Mouse (Mus musculus): ENCODE results near the gene Foxe3. TPM values are rescaled to one million over a fixed set of nuclear protein-coding genes. Genes with fewer than 3 reads are reported as not detected.

The Foxe3 gene
- polyA plus RNA-seq, 1 experiment from 2014 or later, result not detected

DNA sequence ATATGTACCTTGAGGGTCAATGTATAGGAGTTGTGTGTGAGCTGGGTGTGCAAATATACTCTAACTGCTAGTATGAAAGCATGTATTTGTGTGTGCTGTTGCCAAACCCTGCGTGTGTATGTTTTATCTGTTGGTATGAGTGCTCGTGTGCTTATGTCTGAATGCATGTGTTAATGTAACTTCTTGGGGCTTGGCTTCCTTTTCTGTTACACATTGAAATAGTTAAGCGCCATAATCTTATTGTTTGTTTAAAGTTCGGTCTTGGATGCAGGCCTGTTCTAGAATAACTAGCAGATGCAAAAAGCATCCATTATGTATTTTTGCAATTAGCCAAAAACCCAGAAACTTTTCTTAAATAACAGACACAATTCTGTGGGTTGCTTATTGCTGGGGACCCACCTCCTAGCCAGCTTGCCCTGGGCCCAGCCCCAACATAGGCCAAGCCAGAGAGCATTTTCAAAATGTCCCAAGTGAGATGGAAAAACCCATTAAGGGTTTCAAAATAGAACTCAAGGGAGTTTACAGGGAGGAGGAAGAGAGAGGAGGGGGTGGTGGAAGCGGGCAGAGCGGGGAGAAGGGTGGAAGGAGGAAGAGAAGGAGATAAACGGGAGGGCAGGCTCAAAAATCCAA is 22.2 kb upstream of the Foxe3 start:
- no peaks in the 10 kb centered on the region for H3K4me1 ChIP-seq (ENCODE audit: control insufficient read depth, insufficient read depth, low read length)
- H3K9ac ChIP-seq (ENCODE audit: low read depth, low read length), result no peak overlapping the region
- H3K36me3 ChIP-seq (ENCODE audit: control insufficient read depth, insufficient read depth, low read length), result no peaks in the 10 kb centered on the region
- WGBS (ENCODE audit: insufficient replicate concordance), result 49% methylated on average over 7 of the region's 7 CpGs
- peaks cover 8% of the 10 kb centered on the region for H3K27me3 ChIP-seq (ENCODE audit: control insufficient read depth, insufficient read depth, low read length)
- H3K4me2 ChIP-seq, result no peak overlapping the region
- no peak for ATAC-seq (replicated peaks; ENCODE audit: insufficient number of reproducible peaks, low FRiP score, low TSS enrichment)
- no peak overlapping the region for H3K4me3 ChIP-seq (ENCODE audit: low read depth, low read length)
- H3K27ac ChIP-seq (ENCODE audit: low read depth, low read length), result no peak overlapping the region
- H3K9me3 ChIP-seq (replicated peaks; ENCODE audit: control insufficient read depth, low read length), result no peaks in the 10 kb centered on the region

DNA sequence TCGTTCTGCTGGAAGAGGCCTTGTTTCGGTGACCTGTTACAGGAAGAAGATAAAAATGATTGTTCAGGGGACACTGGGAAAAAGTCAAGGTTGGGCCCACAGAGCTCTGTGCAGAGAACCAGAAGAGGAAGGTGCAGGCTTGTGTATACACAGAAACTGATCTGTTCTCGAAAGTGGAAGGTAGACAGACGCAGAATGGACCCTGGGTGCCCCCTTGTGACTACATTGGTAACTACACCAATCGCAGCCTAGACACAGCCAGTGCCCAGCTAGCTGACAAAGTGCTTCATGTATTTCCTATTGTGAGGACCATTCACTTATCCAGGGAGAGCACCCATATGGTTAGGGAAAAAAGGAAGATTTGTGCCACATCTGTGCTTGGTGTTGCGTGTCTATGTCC is 21.6 kb upstream of the Foxe3 start:
- WGBS (ENCODE audit: insufficient replicate concordance), result 31% methylated on average over 6 of the region's 6 CpGs
- no peak for ATAC-seq (replicated peaks; ENCODE audit: insufficient number of reproducible peaks, low FRiP score, low TSS enrichment)
- Histone ChIP-seq H3K4me2 (no peak overlapping the region), H3K4me1 (ENCODE audit: control insufficient read depth, insufficient read depth, low read length) (no peaks in the 10 kb centered on the region), H3K36me3 (ENCODE audit: control insufficient read depth, insufficient read depth, low read length) (no peaks in the 10 kb centered on the region), H3K9ac (ENCODE audit: low read depth, low read length) (no peak overlapping the region), H3K4me3 (ENCODE audit: low read depth, low read length) (no peak overlapping the region), H3K9me3 (replicated peaks; ENCODE audit: control insufficient read depth, low read length) (no peaks in the 10 kb centered on the region), H3K27ac (ENCODE audit: low read depth, low read length) (no peak overlapping the region), H3K27me3 (ENCODE audit: control insufficient read depth, insufficient read depth, low read length) (peaks cover 8% of the 10 kb centered on the region)

DNA sequence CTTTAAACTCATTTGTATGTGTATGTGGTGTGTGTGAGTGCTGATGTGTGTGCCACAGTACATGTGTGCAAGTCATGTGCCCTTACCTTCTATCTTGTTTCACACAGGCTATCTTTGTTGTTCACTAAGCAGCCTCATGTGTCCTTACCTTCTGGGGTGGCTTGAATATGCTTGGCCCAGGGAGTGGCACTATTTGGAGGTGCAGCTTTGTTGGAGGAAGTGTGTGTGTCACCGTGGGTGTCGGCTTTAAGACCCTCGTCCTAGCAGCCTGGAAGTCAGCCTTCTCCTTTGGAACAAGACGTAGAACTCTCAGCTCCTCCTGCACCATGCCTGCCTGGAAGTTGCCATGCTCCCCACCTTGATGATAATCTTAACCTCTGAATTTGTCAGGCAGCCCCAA is 20.6 kb upstream of the Foxe3 start:
- H3K4me1 ChIP-seq (ENCODE audit: control insufficient read depth, insufficient read depth, low read length), result no peaks in the 10 kb centered on the region
- H3K36me3 ChIP-seq (ENCODE audit: control insufficient read depth, insufficient read depth, low read length), result no peaks in the 10 kb centered on the region
- H3K9ac ChIP-seq (ENCODE audit: low read depth, low read length), result no peak overlapping the region
- H3K9me3 ChIP-seq (replicated peaks; ENCODE audit: control insufficient read depth, low read length), result no peaks in the 10 kb centered on the region
- H3K27ac ChIP-seq (ENCODE audit: low read depth, low read length), result no peak overlapping the region
- no peak overlapping the region for H3K4me2 ChIP-seq
- WGBS (ENCODE audit: insufficient replicate concordance), result 78% methylated on average over 4 of the region's 4 CpGs
- no peak for ATAC-seq (replicated peaks; ENCODE audit: insufficient number of reproducible peaks, low FRiP score, low TSS enrichment)
- no peak overlapping the region for H3K4me3 ChIP-seq (ENCODE audit: low read depth, low read length)
- peaks cover 8% of the 10 kb centered on the region for H3K27me3 ChIP-seq (ENCODE audit: control insufficient read depth, insufficient read depth, low read length)

GRCm38 (mm10) chr4:114945021-114945420 is 19.2 kb upstream of the Foxe3 start:
- H3K4me1 ChIP-seq (ENCODE audit: control insufficient read depth, insufficient read depth, low read length), result no peaks in the 10 kb centered on the region

DNA sequence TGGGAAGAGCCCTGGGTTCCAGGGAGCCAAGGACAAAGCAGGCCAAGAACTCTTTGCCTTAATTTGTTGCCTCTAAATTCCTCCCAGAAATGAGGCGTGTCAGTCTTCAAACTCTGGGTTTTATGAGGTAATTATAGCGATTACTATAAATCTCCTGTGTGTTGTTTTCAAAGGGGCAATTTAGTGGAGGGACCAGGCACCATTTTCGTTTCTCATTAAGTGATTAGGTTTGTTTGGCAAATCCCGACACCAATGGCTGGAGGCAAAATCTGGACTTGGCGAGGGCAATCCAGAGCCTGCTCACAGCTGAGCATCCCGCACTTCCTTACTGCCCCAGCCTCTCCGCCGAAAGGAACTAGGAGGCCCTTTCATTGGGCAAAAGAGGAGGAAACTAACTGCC is 16.8 kb upstream of the Foxe3 start:
- 65% methylated on average over 8 of the region's 8 CpGs for WGBS (ENCODE audit: insufficient replicate concordance)
- H3K36me3 ChIP-seq (ENCODE audit: control insufficient read depth, insufficient read depth, low read length), result no peaks in the 10 kb centered on the region
- no peaks in the 10 kb centered on the region for H3K4me1 ChIP-seq (ENCODE audit: control insufficient read depth, insufficient read depth, low read length)

More at GRCm38 (mm10) chr4:114945021-114945420, 19.2 kb upstream of the Foxe3 start:
- Histone ChIP-seq H3K9ac (ENCODE audit: low read depth, low read length) (no peak overlapping the region), H3K27me3 (ENCODE audit: control insufficient read depth, insufficient read depth, low read length) (peaks cover 12% of the 10 kb centered on the region), H3K4me2 (no peak overlapping the region), H3K27ac (ENCODE audit: low read depth, low read length) (no peak overlapping the region), H3K4me3 (ENCODE audit: low read depth, low read length) (no peak overlapping the region), H3K36me3 (ENCODE audit: control insufficient read depth, insufficient read depth, low read length) (no peaks in the 10 kb centered on the region), H3K9me3 (replicated peaks; ENCODE audit: control insufficient read depth, low read length) (no peaks in the 10 kb centered on the region)
- ATAC-seq (replicated peaks; ENCODE audit: insufficient number of reproducible peaks, low FRiP score, low TSS enrichment), result no peak
- WGBS (ENCODE audit: insufficient replicate concordance), result 42% methylated on average over 5 of the region's 5 CpGs

GRCm38 (mm10) chr4:114942112-114942511 is 16.3 kb upstream of the Foxe3 start:
- ATAC-seq (replicated peaks; ENCODE audit: insufficient number of reproducible peaks, low FRiP score, low TSS enrichment), result no peak
- H3K4me3 ChIP-seq (ENCODE audit: low read depth, low read length), result no peak overlapping the region
- 64% methylated on average over 4 of the region's 4 CpGs for WGBS (ENCODE audit: insufficient replicate concordance)
- H3K27me3 ChIP-seq (ENCODE audit: control insufficient read depth, insufficient read depth, low read length), result peaks cover 17% of the 10 kb centered on the region
- no peak overlapping the region for H3K27ac ChIP-seq (ENCODE audit: low read depth, low read length)
- H3K9me3 ChIP-seq (replicated peaks; ENCODE audit: control insufficient read depth, low read length), result no peaks in the 10 kb centered on the region
- H3K36me3 ChIP-seq (ENCODE audit: control insufficient read depth, insufficient read depth, low read length), result no peaks in the 10 kb centered on the region
- H3K4me1 ChIP-seq (ENCODE audit: control insufficient read depth, insufficient read depth, low read length), result no peaks in the 10 kb centered on the region
- H3K4me2 ChIP-seq, result no peak overlapping the region
- H3K9ac ChIP-seq (ENCODE audit: low read depth, low read length), result no peak overlapping the region

More for the DNA sequence above, 16.8 kb upstream of the Foxe3 start:
- H3K4me3 ChIP-seq (ENCODE audit: low read depth, low read length), result no peak overlapping the region
- no peak for ATAC-seq (replicated peaks; ENCODE audit: insufficient number of reproducible peaks, low FRiP score, low TSS enrichment)
- no peak overlapping the region for H3K27ac ChIP-seq (ENCODE audit: low read depth, low read length)
- H3K4me2 ChIP-seq, result no peak overlapping the region
- H3K9me3 ChIP-seq (replicated peaks; ENCODE audit: control insufficient read depth, low read length), result no peaks in the 10 kb centered on the region
- peaks cover 15% of the 10 kb centered on the region for H3K27me3 ChIP-seq (ENCODE audit: control insufficient read depth, insufficient read depth, low read length)
- H3K9ac ChIP-seq (ENCODE audit: low read depth, low read length), result no peak overlapping the region

DNA sequence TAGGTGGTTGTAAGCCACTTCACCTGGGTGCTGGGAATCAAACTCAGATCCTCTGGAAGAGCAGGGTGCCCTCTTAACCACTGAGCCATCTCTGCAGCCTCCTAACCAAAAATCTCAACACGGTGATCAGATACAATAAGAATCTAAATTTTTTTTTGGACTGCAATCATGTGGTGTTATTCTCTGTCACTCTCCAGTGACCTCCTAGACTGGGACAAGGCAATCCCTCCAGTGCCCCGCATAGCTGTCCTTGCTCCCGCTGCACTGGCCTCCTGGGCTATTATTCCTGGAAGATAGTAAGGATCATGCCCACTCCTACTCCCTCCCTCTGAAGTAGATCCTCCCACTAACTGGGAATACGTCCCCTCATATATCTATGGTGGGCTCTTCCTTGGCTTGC is 15.5 kb upstream of the Foxe3 start:
- 81% methylated on average over 4 of the region's 4 CpGs for WGBS (ENCODE audit: insufficient replicate concordance)
- peaks cover 11% of the 10 kb centered on the region for H3K27me3 ChIP-seq (ENCODE audit: control insufficient read depth, insufficient read depth, low read length)
- no peaks in the 10 kb centered on the region for H3K4me1 ChIP-seq (ENCODE audit: control insufficient read depth, insufficient read depth, low read length)
- H3K4me2 ChIP-seq, result no peak overlapping the region
- H3K36me3 ChIP-seq (ENCODE audit: control insufficient read depth, insufficient read depth, low read length), result no peaks in the 10 kb centered on the region
- H3K4me3 ChIP-seq (ENCODE audit: low read depth, low read length), result no peak overlapping the region
- H3K27ac ChIP-seq (ENCODE audit: low read depth, low read length), result no peak overlapping the region
- ATAC-seq (replicated peaks; ENCODE audit: insufficient number of reproducible peaks, low FRiP score, low TSS enrichment), result no peak
- H3K9me3 ChIP-seq (replicated peaks; ENCODE audit: control insufficient read depth, low read length), result no peaks in the 10 kb centered on the region
- no peak overlapping the region for H3K9ac ChIP-seq (ENCODE audit: low read depth, low read length)

DNA sequence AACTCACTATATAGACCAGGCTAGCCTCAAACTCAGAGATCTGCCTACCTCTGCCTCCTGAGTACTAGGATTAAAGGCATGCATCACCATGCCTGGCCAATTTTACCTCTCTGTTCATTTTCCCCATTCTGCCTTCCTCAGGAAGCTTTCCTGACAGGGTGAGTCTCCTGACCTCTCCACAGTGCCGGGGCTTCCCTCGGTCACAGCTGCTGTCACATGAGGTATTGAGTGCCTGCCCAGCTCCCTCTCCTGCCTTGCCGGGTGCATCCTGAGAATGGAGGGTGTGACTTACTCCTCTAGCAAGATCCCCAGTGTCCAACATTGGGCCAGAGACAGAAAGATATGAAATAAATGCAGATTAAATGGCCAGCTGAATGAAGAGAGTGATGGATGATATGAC is 12.4 kb upstream of the Foxe3 start:
- Histone ChIP-seq H3K36me3 (ENCODE audit: control insufficient read depth, insufficient read depth, low read length) (no peaks in the 10 kb centered on the region), H3K4me1 (ENCODE audit: control insufficient read depth, insufficient read depth, low read length) (no peaks in the 10 kb centered on the region), H3K27me3 (ENCODE audit: control insufficient read depth, insufficient read depth, low read length) (peaks cover 14% of the 10 kb centered on the region), H3K4me2 (no peak overlapping the region), H3K9me3 (replicated peaks; ENCODE audit: control insufficient read depth, low read length) (no peaks in the 10 kb centered on the region), H3K27ac (ENCODE audit: low read depth, low read length) (no peak overlapping the region), H3K4me3 (ENCODE audit: low read depth, low read length) (no peak overlapping the region), H3K9ac (ENCODE audit: low read depth, low read length) (no peak overlapping the region)
- 40% methylated on average over 3 of the region's 3 CpGs for WGBS (ENCODE audit: insufficient replicate concordance)
- no peak for ATAC-seq (replicated peaks; ENCODE audit: insufficient number of reproducible peaks, low FRiP score, low TSS enrichment)

DNA sequence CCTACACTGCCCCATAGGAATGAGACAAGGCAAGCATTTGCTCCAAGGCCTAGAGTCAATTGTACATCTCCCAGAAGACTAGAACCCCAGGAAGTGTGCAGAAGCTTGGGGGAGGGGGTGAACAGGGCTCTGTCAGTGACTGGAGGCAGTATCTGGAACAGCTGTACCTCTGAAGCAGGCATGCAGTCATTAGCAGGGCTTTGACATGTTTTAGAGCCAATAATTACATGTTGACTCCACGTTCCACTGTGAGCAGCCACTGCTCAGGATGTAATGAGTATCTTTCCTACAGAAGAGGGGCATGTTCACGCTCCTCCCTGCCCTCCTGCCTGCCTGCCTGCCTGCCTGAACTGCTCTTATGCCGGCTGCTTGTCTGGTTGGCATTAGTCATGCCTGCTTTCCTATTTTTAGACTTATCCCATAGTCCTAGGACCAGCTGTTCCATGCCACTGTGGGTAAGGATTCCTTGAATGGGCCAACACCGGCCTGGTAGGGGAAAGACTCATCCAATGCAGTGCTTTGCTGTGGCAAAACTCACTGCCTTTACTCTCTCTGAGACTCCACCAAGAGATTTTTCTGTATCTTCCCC is 11.7 kb upstream of the Foxe3 start:
- no peak overlapping the region for H3K27ac ChIP-seq (ENCODE audit: low read depth, low read length)
- H3K27me3 ChIP-seq (ENCODE audit: control insufficient read depth, insufficient read depth, low read length), result peaks cover 14% of the 10 kb centered on the region
- no peak for ATAC-seq (replicated peaks; ENCODE audit: insufficient number of reproducible peaks, low FRiP score, low TSS enrichment)
- H3K4me1 ChIP-seq (ENCODE audit: control insufficient read depth, insufficient read depth, low read length), result no peaks in the 10 kb centered on the region
- 50% methylated on average over 4 of the region's 4 CpGs for WGBS (ENCODE audit: insufficient replicate concordance)
- no peak overlapping the region for H3K4me3 ChIP-seq (ENCODE audit: low read depth, low read length)
- no peaks in the 10 kb centered on the region for H3K36me3 ChIP-seq (ENCODE audit: control insufficient read depth, insufficient read depth, low read length)
- no peak overlapping the region for H3K4me2 ChIP-seq
- H3K9me3 ChIP-seq (replicated peaks; ENCODE audit: control insufficient read depth, low read length), result no peaks in the 10 kb centered on the region
- no peak overlapping the region for H3K9ac ChIP-seq (ENCODE audit: low read depth, low read length)
